Mouse (Mus musculus): ENCODE results near the gene Col4a1.

Gene Col4a1

GRCm38 (mm10) chr8:11312349-11313175, at the start of gene Col4a1, which contains the start of gene Col4a2:
Gene Col4a1, minus strand, starts transcription at chr8:11312826.
Gene Col4a2, plus strand, starts transcription at chr8:11312805.
- DNase-seq (ENCODE audit: low read depth): no peak

GRCm38 (mm10) chr8:11361546-11362277, 49.1 kb upstream of the Col4a1 start:
- no peak for DNase-seq (ENCODE audit: low read depth)

- DNase-seq (ENCODE audit: low read depth): no peak
These were observed 47.2 kb upstream of the Col4a1 start for GRCm38 (mm10) chr8:11359846-11360245.

- DNase-seq (ENCODE audit: low read depth): no peak
These were observed 45.4 kb upstream of the Col4a1 start for GRCm38 (mm10) chr8:11357921-11358436.

- no peak for DNase-seq (ENCODE audit: low read depth)
These were observed 44.1 kb upstream of the Col4a1 start for GRCm38 (mm10) chr8:11356776-11357175.

- no peak for DNase-seq (ENCODE audit: low read depth)
These were observed 43.3 kb upstream of the Col4a1 start for GRCm38 (mm10) chr8:11355900-11356299.

- DNase-seq (ENCODE audit: low read depth): no peak
These were observed 42.3 kb upstream of the Col4a1 start for GRCm38 (mm10) chr8:11354800-11355451.

- no peak for DNase-seq (ENCODE audit: low read depth)
These were observed 39.9 kb upstream of the Col4a1 start for GRCm38 (mm10) chr8:11352514-11352913.

- no peak for DNase-seq (ENCODE audit: low read depth)
These were observed 38.7 kb upstream of the Col4a1 start for GRCm38 (mm10) chr8:11351355-11351754.

GRCm38 (mm10) chr8:11348622-11349021, 36.0 kb upstream of the Col4a1 start:
- no peak for DNase-seq (ENCODE audit: low read depth)

- no peak for DNase-seq (ENCODE audit: low read depth)
These were observed 35.1 kb upstream of the Col4a1 start for GRCm38 (mm10) chr8:11347699-11348098.

- DNase-seq (ENCODE audit: low read depth): no peak
These were observed 33.6 kb upstream of the Col4a1 start for GRCm38 (mm10) chr8:11346225-11346624.

- DNase-seq (ENCODE audit: low read depth): no peak
These were observed 31.8 kb upstream of the Col4a1 start for GRCm38 (mm10) chr8:11344459-11344858.

- DNase-seq (ENCODE audit: low read depth): no peak
These were observed 28.5 kb upstream of the Col4a1 start for GRCm38 (mm10) chr8:11341111-11341566.

- DNase-seq (ENCODE audit: low read depth): no peak
These were observed 27.9 kb upstream of the Col4a1 start for GRCm38 (mm10) chr8:11340310-11341110.

- DNase-seq (ENCODE audit: low read depth): no peak
These were observed 25.9 kb upstream of the Col4a1 start for GRCm38 (mm10) chr8:11338507-11338906.

- DNase-seq (ENCODE audit: low read depth): no peak
These were observed 25.0 kb upstream of the Col4a1 start for GRCm38 (mm10) chr8:11337642-11338041.

GRCm38 (mm10) chr8:11336346-11336745, 23.7 kb upstream of the Col4a1 start:
- no peak for DNase-seq (ENCODE audit: low read depth)

- DNase-seq (ENCODE audit: low read depth): no peak
These were observed 22.6 kb upstream of the Col4a1 start for GRCm38 (mm10) chr8:11335238-11335637.

- no peak for DNase-seq (ENCODE audit: low read depth)
These were observed 21.9 kb upstream of the Col4a1 start for GRCm38 (mm10) chr8:11334493-11334892.

- DNase-seq (ENCODE audit: low read depth): no peak
These were observed 21.1 kb upstream of the Col4a1 start for GRCm38 (mm10) chr8:11333746-11334145.
